Mouse (Mus musculus): ENCODE data around the gene Hjurp.

Hjurp gene

GRCm38 (mm10) chr1:88282301-88282700 lies 4.9 kb upstream of the Hjurp start:
- DNase-seq (ENCODE audit: low read depth, low spot score) = no peak

- no peak for DNase-seq (ENCODE audit: low read depth, low spot score)
Observed at GRCm38 (mm10) chr1:88280006-88280690, 2.7 kb upstream of the Hjurp start.

GRCm38 (mm10) chr1:88279111-88280005 lies 1.9 kb upstream of the Hjurp start:
- no peak for DNase-seq (ENCODE audit: low read depth, low spot score)

- DNase-seq (ENCODE audit: low read depth, low spot score) = no peak
Observed at GRCm38 (mm10) chr1:88277818-88278511, 532 bp upstream of the Hjurp start.

GRCm38 (mm10) chr1:88276524-88277097 lies 822 bp downstream of the Hjurp start:
- DNase-seq (ENCODE audit: low read depth, low spot score) = no peak

- DNase-seq (ENCODE audit: low read depth, low spot score) = no peak
Observed at GRCm38 (mm10) chr1:88275698-88276523, 1.5 kb downstream of the Hjurp start.

GRCm38 (mm10) chr1:88275078-88275680 lies 2.3 kb downstream of the Hjurp start:
- no peak for DNase-seq (ENCODE audit: low read depth, low spot score)

GRCm38 (mm10) chr1:88274371-88275077 lies 2.9 kb downstream of the Hjurp start:
- DNase-seq (ENCODE audit: low read depth, low spot score) = no peak

- no peak for DNase-seq (ENCODE audit: low read depth, low spot score)
Observed at GRCm38 (mm10) chr1:88273832-88274231, 3.6 kb downstream of the Hjurp start.

GRCm38 (mm10) chr1:88273326-88273725 lies 4.1 kb downstream of the Hjurp start:
- no peak for DNase-seq (ENCODE audit: low read depth, low spot score)

GRCm38 (mm10) chr1:88272851-88273250 lies 4.6 kb downstream of the Hjurp start:
- no peak for DNase-seq (ENCODE audit: low read depth, low spot score)

GRCm38 (mm10) chr1:88269539-88270309 lies 7.7 kb downstream of the Hjurp start:
- DNase-seq (ENCODE audit: low read depth, low spot score) = no peak

GRCm38 (mm10) chr1:88268070-88268469 lies 9.4 kb downstream of the Hjurp start:
- DNase-seq (ENCODE audit: low read depth, low spot score) = no peak

- DNase-seq (ENCODE audit: low read depth, low spot score) = no peak
Observed at GRCm38 (mm10) chr1:88267489-88267888, 9.9 kb downstream of the Hjurp start.

- no peak for DNase-seq (ENCODE audit: low read depth, low spot score)
Observed at GRCm38 (mm10) chr1:88266123-88266522, 11.3 kb downstream of the Hjurp start.

GRCm38 (mm10) chr1:88264869-88265240 lies 12.6 kb downstream of the Hjurp start:
- DNase-seq (ENCODE audit: low read depth, low spot score) = no peak

GRCm38 (mm10) chr1:88264237-88264868 lies 13.1 kb downstream of the Hjurp start:
- DNase-seq (ENCODE audit: low read depth, low spot score) = no peak

GRCm38 (mm10) chr1:88263778-88264177 lies 13.7 kb downstream of the Hjurp start:
- no peak for DNase-seq (ENCODE audit: low read depth, low spot score)

- no peak for DNase-seq (ENCODE audit: low read depth, low spot score)
Observed at GRCm38 (mm10) chr1:88262961-88263360, 14.5 kb downstream of the Hjurp start.

All from A20 (cell line).